Mouse (Mus musculus) olfactory bulb, adult 2 months (tissue): ENCODE measurements at regions not wholly inside any gene's neighbourhood (a gene's known extent, or its start where the extent isn't known, plus 50 kb on each side); places are given as distances from the start of the nearest gene placed in this dataset.

Source experiments
- CTCF ChIP-seq: fragments of 200-500 bp; IDR thresholded peaks from 2 replicates; pipeline ENCODE4 v1.5.1; 2012; ENCODE audit warnings: low read depth, mild to moderate bottlenecking, low read length, moderate library complexity; ENCODE audit not compliant: insufficient read depth
- POLR2A ChIP-seq: fragments of 200-500 bp; IDR thresholded peaks from 2 replicates; pipeline ENCODE4 v1.6.1; 2012; ENCODE audit warnings: mild to moderate bottlenecking, low read depth, low read length, moderate library complexity; ENCODE audit not compliant: insufficient read depth

DNA sequence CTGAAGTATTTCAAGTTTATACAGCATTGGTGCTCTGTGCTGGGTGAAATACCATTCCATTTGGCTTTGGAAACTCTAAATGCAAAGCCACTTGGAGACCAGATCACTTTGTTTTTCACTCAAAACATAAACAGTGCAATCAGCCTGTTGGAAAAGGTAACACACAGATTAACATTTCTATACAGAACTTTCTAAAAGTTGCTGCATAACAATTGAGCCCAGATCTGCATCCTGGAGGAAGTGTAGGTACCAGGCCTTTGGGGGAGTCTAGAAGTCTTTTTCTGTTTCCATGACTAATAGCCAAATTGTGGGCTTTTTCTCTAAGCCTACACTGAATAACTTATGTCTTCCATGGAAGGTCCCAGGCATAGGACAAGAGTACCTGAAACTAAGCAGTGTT, 648.1 kb upstream of the Lmcd1 start:
- TF ChIP-seq CTCF = no peak
- TF ChIP-seq POLR2A = no peak
